Mouse (Mus musculus) cerebral cortex, adult 2 months (tissue): ENCODE measurements around the gene Eef1akmt1.

ENCODE experiments used
- WGBS: fragments of 180-500 bp; shearing (Covaris S2); methylation state at CpG from one replicate; pipeline ENCODE4 v1.1.7; 2018; 5-methylcytosine and 5-hydroxymethylcytosine counted together

Gene Eef1akmt1

GRCm38 (mm10) chr14:57571155-57572133, at the start of gene Eef1akmt1:
Eef1akmt1 (minus strand) TSS chr14:57571612.
- 4% methylated on average over 35 of the region's 35 CpGs for WGBS

- WGBS = 74% methylated on average over 4 of the region's 4 CpGs
Observed at GRCm38 (mm10) chr14:57620598-57621236, 49.3 kb upstream of the Eef1akmt1 start.

GRCm38 (mm10) chr14:57619487-57619886, 48.1 kb upstream of the Eef1akmt1 start:
- 36% methylated on average over 2 of the region's 2 CpGs for WGBS

- WGBS = 78% methylated on average over 1 of the region's 1 CpGs
Observed at GRCm38 (mm10) chr14:57617675-57618074, 46.3 kb upstream of the Eef1akmt1 start.

- WGBS = 50% methylated on average over 6 of the region's 6 CpGs
Observed at GRCm38 (mm10) chr14:57616339-57616965, 45.0 kb upstream of the Eef1akmt1 start.

GRCm38 (mm10) chr14:57615828-57616227, 44.4 kb upstream of the Eef1akmt1 start:
- 56% methylated on average over 6 of the region's 6 CpGs for WGBS

GRCm38 (mm10) chr14:57611034-57611433, 39.6 kb upstream of the Eef1akmt1 start:
- 83% methylated on average over 2 of the region's 2 CpGs for WGBS

GRCm38 (mm10) chr14:57609816-57610329, 38.5 kb upstream of the Eef1akmt1 start:
- WGBS = 64% methylated on average over 4 of the region's 4 CpGs

- 3% methylated on average over 1 of the region's 1 CpGs for WGBS
Observed at GRCm38 (mm10) chr14:57607500-57607899, 36.1 kb upstream of the Eef1akmt1 start.

GRCm38 (mm10) chr14:57606663-57607365, 35.4 kb upstream of the Eef1akmt1 start:
- WGBS = 52% methylated on average over 8 of the region's 8 CpGs

- WGBS = 90% methylated on average over 5 of the region's 5 CpGs
Observed at GRCm38 (mm10) chr14:57593279-57593678, 21.9 kb upstream of the Eef1akmt1 start.

GRCm38 (mm10) chr14:57591830-57592229, 20.4 kb upstream of the Eef1akmt1 start:
- WGBS = 97% methylated on average over 3 of the region's 3 CpGs

GRCm38 (mm10) chr14:57576364-57577060, 5.1 kb upstream of the Eef1akmt1 start:
- WGBS = 83% methylated on average over 2 of the region's 2 CpGs

- 69% methylated on average over 6 of the region's 6 CpGs for WGBS
Observed at GRCm38 (mm10) chr14:57574792-57575587, 3.6 kb upstream of the Eef1akmt1 start.

GRCm38 (mm10) chr14:57565626-57566025, 5.8 kb downstream of the Eef1akmt1 start:
- WGBS = 91% methylated on average over 6 of the region's 6 CpGs

- WGBS = 98% methylated on average over 1 of the region's 1 CpGs
Observed at GRCm38 (mm10) chr14:57556922-57557321, 14.5 kb downstream of the Eef1akmt1 start.

- 73% methylated on average over 7 of the region's 7 CpGs for WGBS
Observed at GRCm38 (mm10) chr14:57555471-57556070, 15.8 kb downstream of the Eef1akmt1 start.

- WGBS = 77% methylated on average over 5 of the region's 5 CpGs
Observed at GRCm38 (mm10) chr14:57554434-57554833, 17.0 kb downstream of the Eef1akmt1 start.

- 83% methylated on average over 5 of the region's 5 CpGs for WGBS
Observed at GRCm38 (mm10) chr14:57547062-57547461, 24.4 kb downstream of the Eef1akmt1 start.
